Mouse (Mus musculus) left cerebral cortex, adult 18-20 months (tissue): Measurements from ENCODE around the gene 9330159F19Rik. TPM values are rescaled to one million over a fixed set of nuclear protein-coding genes. Genes with fewer than 3 reads are reported as not detected.

ENCODE experiments used
- total RNA-seq, 2 experiments: library from RNA; stranded (reverse); gene quantifications; 2 replicates each; pipeline ENCODE4 v1.2.3; 2021

9330159F19Rik gene
- total RNA-seq, 2 experiments from 2014 or later: 74.3 to 76.2 TPM

Other genes with a start within 250 kb of the 9330159F19Rik start
- not detected for gene 2310057J18Rik, start 225.3 kb upstream of the 9330159F19Rik start, total RNA-seq
- 100 to 1,000 TPM; 169 to 170 TPM for gene Soga3, start 67.8 kb upstream of the 9330159F19Rik start, total RNA-seq
- 10 to 100 TPM; 17.1 to 28.3 TPM for gene Gm49353, start 12.7 kb upstream of the 9330159F19Rik start, total RNA-seq
- gene Echdc1, start 101.6 kb downstream of the 9330159F19Rik start, total RNA-seq: 10 to 100 TPM; 29.6 to 30.9 TPM
- gene Rnf146, start 150.8 kb downstream of the 9330159F19Rik start, total RNA-seq: 100 to 1,000 TPM in 1 of 2 experiments, 10 to 100 TPM in 1; 97.2 to 103 TPM